Mouse (Mus musculus) embryonic fibroblast, embryonic 13.5 days (primary cell): Measurements from ENCODE around the gene Smyd1.

ENCODE experiments used
- CTCF ChIP-seq: IDR thresholded peaks from 2 replicates; pipeline ENCODE4 v1.5.1; 2011; ENCODE audit warnings: mild to moderate bottlenecking, control low read depth, low read length, moderate library complexity, borderline replicate concordance; ENCODE audit not compliant: insufficient read depth
- POLR2A ChIP-seq: IDR thresholded peaks from 2 replicates; pipeline ENCODE4 v1.6.1; 2011; ENCODE audit warnings: low read depth, mild to moderate bottlenecking, control low read depth, low read length, moderate library complexity

GRCm38 (mm10) chr6:71203674-71204073 is 118.4 kb downstream of the Smyd1 start:
- TF ChIP-seq CTCF (no peak), POLR2A (no peak)
